Mouse (Mus musculus) cortical plate, adult 2 months (tissue): ENCODE measurements around the gene Tdp2.
A peak's percentile ranks its signal among the peaks of the same experiment; 100 is the strongest.

Experiments
- CTCF ChIP-seq: fragments of 200-500 bp; IDR thresholded peaks from 2 replicates; pipeline ENCODE4 v1.5.1; 2011; ENCODE audit warnings: mild to moderate bottlenecking, control low read depth, low read length; ENCODE audit not compliant: insufficient read depth; ENCODE audit errors: extremely low read depth
- POLR2A ChIP-seq: fragments of 200-500 bp; IDR thresholded peaks from 2 replicates; pipeline ENCODE4 v1.6.1; 2011; ENCODE audit warnings: mild to moderate bottlenecking, low read length, control low read depth; ENCODE audit not compliant: insufficient read depth; ENCODE audit errors: extremely low read depth

GRCm38 (mm10) chr13:24800674-24801307 lies 30.7 kb upstream of the Tdp2 start:
- TF ChIP-seq CTCF: no peak
- peak; percentile 97 for TF ChIP-seq POLR2A
